Mouse (Mus musculus): ENCODE data around the gene Arhgef1.

GRCm38 (mm10) chr7:24968463-24968862, 65.8 kb downstream of the Arhgef1 start:
- no peak for TF ChIP-seq POLR2A (IDR thresholded peaks at IDR 0.05; ENCODE audit: insufficient read length, low read depth)
- no peak for TF ChIP-seq TCF12 (IDR thresholded peaks at IDR 0.05; ENCODE audit: insufficient read depth, poor library complexity, severe bottlenecking)
- TF ChIP-seq USF1 (IDR thresholded peaks at IDR 0.05; ENCODE audit: low read depth) = no peak
- TF ChIP-seq TCF3 (IDR thresholded peaks at IDR 0.05; ENCODE audit: insufficient read length, low read depth) = no peak
- no peak for TF ChIP-seq E2F4 (IDR thresholded peaks at IDR 0.05; ENCODE audit: insufficient read depth)
- TF ChIP-seq MAX (IDR thresholded peaks at IDR 0.05; ENCODE audit: low read depth) = no peak
- TF ChIP-seq CEBPB (IDR thresholded peaks at IDR 0.05; ENCODE audit: insufficient read depth, poor library complexity, severe bottlenecking) = no peak
- no peak for TF ChIP-seq MYOG (IDR thresholded peaks at IDR 0.05; ENCODE audit: control insufficient read depth in 1 of 3, insufficient read depth in 1 of 3, insufficient read length in 2 of 3, low read depth in 2 of 3)
- no peak for TF ChIP-seq POLR2AphosphoS2 (IDR thresholded peaks at IDR 0.05; ENCODE audit: insufficient read length, low read depth)
